Mouse (Mus musculus): ENCODE measurements at regions not wholly inside any gene's neighbourhood (a gene's known extent, or its start where the extent isn't known, plus 50 kb on each side); places are given as distances from the start of the nearest gene placed in this dataset.

- no peak for DNase-seq (ENCODE audit: low read depth, low spot score)
These were observed 165.3 kb upstream of the Lrrc3b start for GRCm38 (mm10) chr14:15603954-15604523.

- no peak for DNase-seq (ENCODE audit: low read depth, low spot score)
These were observed 171.4 kb upstream of the Lrrc3b start for GRCm38 (mm10) chr14:15610166-15610565.

- DNase-seq (ENCODE audit: low read depth, low spot score): no peak
These were observed 195.8 kb upstream of the Lrrc3b start for GRCm38 (mm10) chr14:15634581-15634980.

GRCm38 (mm10) chr14:15637681-15638080 is 198.9 kb upstream of the Lrrc3b start:
- no peak for DNase-seq (ENCODE audit: low read depth, low spot score)

- no peak for DNase-seq (ENCODE audit: low read depth, low spot score)
These were observed 200.1 kb upstream of the Lrrc3b start for GRCm38 (mm10) chr14:15638869-15639268.

- no peak for DNase-seq (ENCODE audit: low read depth, low spot score)
These were observed 222.1 kb upstream of the Lrrc3b start for GRCm38 (mm10) chr14:15660886-15661285.

GRCm38 (mm10) chr14:15672292-15672691 is 233.5 kb upstream of the Lrrc3b start:
- DNase-seq (ENCODE audit: low read depth, low spot score): no peak

GRCm38 (mm10) chr14:15677218-15677617 is 238.4 kb upstream of the Lrrc3b start:
- DNase-seq (ENCODE audit: low read depth, low spot score): no peak

- no peak for DNase-seq (ENCODE audit: low read depth, low spot score)
These were observed 240.7 kb upstream of the Lrrc3b start for GRCm38 (mm10) chr14:15679456-15679855.

- no peak for DNase-seq (ENCODE audit: low read depth, low spot score)
These were observed 259.2 kb upstream of the Lrrc3b start for GRCm38 (mm10) chr14:15698001-15698400.

GRCm38 (mm10) chr14:15698607-15699006 is 259.8 kb upstream of the Lrrc3b start:
- DNase-seq (ENCODE audit: low read depth, low spot score): no peak

- no peak for DNase-seq (ENCODE audit: low read depth, low spot score)
These were observed 283.3 kb upstream of the Lrrc3b start for GRCm38 (mm10) chr14:15722135-15722534.

- no peak for DNase-seq (ENCODE audit: low read depth, low spot score)
These were observed 307.9 kb upstream of the Lrrc3b start for GRCm38 (mm10) chr14:15746629-15747238.

GRCm38 (mm10) chr14:15769846-15770448 is 331.2 kb upstream of the Lrrc3b start:
- DNase-seq (ENCODE audit: low read depth, low spot score): no peak

GRCm38 (mm10) chr14:15784727-15785126 is 345.9 kb upstream of the Lrrc3b start:
- DNase-seq (ENCODE audit: low read depth, low spot score): no peak

- no peak for DNase-seq (ENCODE audit: low read depth, low spot score)
These were observed 346.4 kb upstream of the Lrrc3b start for GRCm38 (mm10) chr14:15785230-15785629.

GRCm38 (mm10) chr14:15795698-15796097 is 356.9 kb upstream of the Lrrc3b start:
- DNase-seq (ENCODE audit: low read depth, low spot score): no peak

- peak; percentile 93 for DNase-seq (ENCODE audit: low read depth, low spot score)
These were observed 358.2 kb upstream of the Lrrc3b start for GRCm38 (mm10) chr14:15797019-15797418.

- DNase-seq (ENCODE audit: low read depth, low spot score): peak; percentile 20
These were observed 362.8 kb upstream of the Lrrc3b start for GRCm38 (mm10) chr14:15801477-15802099.

- no peak for DNase-seq (ENCODE audit: low read depth, low spot score)
These were observed 370.3 kb upstream of the Lrrc3b start for GRCm38 (mm10) chr14:15809083-15809482.

- no peak for DNase-seq (ENCODE audit: low read depth, low spot score)
These were observed 402.7 kb upstream of the Lrrc3b start for GRCm38 (mm10) chr14:15841390-15842023.

- peak; percentile 4 for DNase-seq (ENCODE audit: low read depth, low spot score)
These were observed 403.3 kb upstream of the Lrrc3b start for GRCm38 (mm10) chr14:15842024-15842599.

Data from ES-CJ7 (cell line).